26 mouse cellular contexts compared by ENCODE assay signal in the genomic region with DNA sequence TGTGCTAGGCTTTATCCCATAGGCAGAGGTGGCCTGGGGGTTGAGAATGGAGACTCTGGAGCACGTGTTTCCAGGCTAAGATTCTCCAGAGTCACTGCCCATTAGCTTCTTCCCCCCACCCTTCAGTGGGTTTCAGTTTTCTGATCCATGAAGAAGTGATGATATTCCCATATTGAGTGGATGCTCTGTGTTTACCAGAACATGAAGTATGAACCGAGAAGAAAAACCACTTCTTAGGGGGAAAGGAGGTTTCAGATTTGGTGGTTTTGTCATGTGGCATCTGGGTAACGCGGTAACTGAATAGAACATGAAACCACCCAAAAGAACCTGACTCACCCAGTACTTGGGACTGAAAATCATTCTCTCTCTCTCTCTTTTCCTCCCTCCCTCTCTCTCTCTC. TPM values are rescaled to one million over a fixed set of nuclear protein-coding genes. Genes with fewer than 3 reads are reported as not detected.
DNase-seq lines count a peak whose midpoint lies in the region; ATAC-seq and TF ChIP-seq lines count a peak whose summit lies in the region.
"Had no signal": no experiment of that assay in that cellular context is flagged by ENCODE, and none has a peak within 500 bp of the region (broad histone marks: within the 10 kb centered on the region; RNA-seq: fewer than 3 reads in every experiment).

No protein-coding gene starts in this region.

- peak; percentile 41 to 45 for DNase-seq in spleen, postnatal 36 days (ENCODE audit: low spot score in 2 of 2)
- no peak for DNase-seq in spleen, postnatal 10 days (ENCODE audit: low spot score in 2 of 2)
- DNase-seq in B cell, adult 2 months: peak; percentile 38
- DNase-seq in splenic B cell, adult 2 months (ENCODE audit: low read depth, low spot score): peak; percentile 64
- DNase-seq in lung, postnatal 25 days (ENCODE audit: low spot score): no peak
- DNase-seq: adrenal gland, adult 2 months; cerebellum, adult 9-10 months; embryo, embryonic 11 days; heart, postnatal 14 days; kidney, postnatal 14 days; lung, embryonic 14.5 days; lung, postnatal 36 days; right cerebral cortex, postnatal 14 days; thymus, postnatal 14 days had no signal

- no peak for TF ChIP-seq POLR2A in bone marrow macrophage, adult 2 months (IDR thresholded peaks at IDR 0.05; ENCODE audit: borderline replicate concordance, low read depth, low read length)

- H3K4me3 ChIP-seq in bone marrow macrophage, adult 2 months (ENCODE audit: insufficient read depth, low read length): no peak overlapping the region
- H3K4me3 ChIP-seq: embryonic facial prominence, embryonic 12.5 days; left cerebral cortex, adult 2 months; limb, embryonic 12.5 days; liver, embryonic 15.5 days; megakaryocyte, embryonic 14.5 days; midbrain, embryonic 12.5 days had no signal

- no peak for ATAC-seq in frontal cortex, adult (ENCODE audit: low TSS enrichment)
- ATAC-seq: activated CD4-positive, CD25-positive, alpha-beta regulatory T cell, adult 4 months; forebrain, embryonic 16.5 days; hindbrain, embryonic 16.5 days; intestine, postnatal 0 days had no signal

- no peak for TF ChIP-seq CTCF in bone marrow macrophage, adult 2 months (IDR thresholded peaks at IDR 0.05; ENCODE audit: low read depth, low read length)

- peak overlapping the region; percentile 76 for H3K27ac ChIP-seq in bone marrow macrophage, adult 2 months (ENCODE audit: insufficient read depth, low read depth, low read length)
- H3K27ac ChIP-seq: embryonic facial prominence, embryonic 12.5 days; left cerebral cortex, adult 2 months; limb, embryonic 12.5 days; liver, embryonic 15.5 days; midbrain, embryonic 12.5 days had no signal

- H3K36me3 ChIP-seq in splenic B cell, adult 2 months (ENCODE audit: control insufficient read depth, insufficient read depth, low read length, poor library complexity, severe bottlenecking): no peaks in the 10 kb centered on the region; the same call in 1 of the 2 replicates
- H3K36me3 ChIP-seq: embryonic facial prominence, embryonic 12.5 days; limb, embryonic 12.5 days; liver, embryonic 15.5 days; midbrain, embryonic 12.5 days had no signal

- no peaks in the 10 kb centered on the region for H3K27me3 ChIP-seq in splenic B cell, adult 2 months (ENCODE audit: control insufficient read depth, insufficient read depth, low read length, poor library complexity, severe bottlenecking)
- H3K27me3 ChIP-seq: embryonic facial prominence, embryonic 12.5 days had no signal

- peaks cover 56% of the 10 kb centered on the region for H3K4me1 ChIP-seq in bone marrow macrophage, adult 2 months (ENCODE audit: control insufficient read depth, insufficient read depth, low read length)
- H3K4me1 ChIP-seq: embryonic facial prominence, embryonic 12.5 days had no signal

RNA-seq across cellular contexts. Expression of gene Rubcnl, which starts 3.0 kb away (rescaled TPM):
- 8.3 and 9.0 TPM in 2 replicates for polyA plus RNA-seq in bone marrow macrophage, adult 2 months (2012; ENCODE audit: insufficient read depth, insufficient read length, missing spikeins)

Comparison
In these comparisons a context has a peak if more than half of its experiments do, and no peak if none do; other contexts are left out.
1. DNase-seq: peak in spleen, postnatal 36 days (2 of 2), B cell, adult 2 months (2 of 2) and splenic B cell, adult 2 months (single experiment); none in spleen, postnatal 10 days (0 of 2) and lung, postnatal 25 days (single experiment).